Mouse (Mus musculus) limb, embryonic 15.5 days (tissue): ENCODE results near the gene Itpr3. TPM values are rescaled to one million over a fixed set of nuclear protein-coding genes. Genes with fewer than 3 reads are reported as not detected.
A peak's percentile ranks its signal among the peaks of the same experiment; 100 is the strongest.

Experiments used
- ATAC-seq: fragments of 200-750 bp; cut with Nextera tagmentation; 2 replicates; pipeline ENCODE4 v1.8.0; 2017; ENCODE audit warnings: low read depth, moderate TSS enrichment; ENCODE audit not compliant: insufficient number of reproducible peaks, low FRiP score, low TSS enrichment
- H3K27ac ChIP-seq: fragments of 300-500 bp; sonication (generic); 2 replicates; pipeline ENCODE4 v1.5.1; 2015; ENCODE audit warnings: moderate library complexity, mild to moderate bottlenecking, inconsistent platforms
- H3K27me3 ChIP-seq: fragments of 300-500 bp; sonication (generic); 2 replicates; pipeline ENCODE4 v1.6.1; 2015; ENCODE audit warnings: inconsistent platforms
- H3K36me3 ChIP-seq: fragments of 300-500 bp; sonication (generic); 2 replicates; pipeline ENCODE4 v1.6.1; 2015; ENCODE audit warnings: inconsistent platforms
- H3K4me1 ChIP-seq: fragments of 300-500 bp; sonication (generic); 2 replicates; pipeline ENCODE4 v1.6.1; 2015; ENCODE audit warnings: inconsistent platforms
- H3K4me2 ChIP-seq: fragments of 300-500 bp; sonication (generic); 2 replicates; pipeline ENCODE4 v1.6.1; 2015; ENCODE audit warnings: mild to moderate bottlenecking, inconsistent platforms
- H3K4me3 ChIP-seq: fragments of 300-500 bp; sonication (generic); 2 replicates; pipeline ENCODE4 v1.5.1; 2015; ENCODE audit warnings: mild to moderate bottlenecking, inconsistent platforms
- H3K9ac ChIP-seq: fragments of 300-500 bp; sonication (generic); 2 replicates; pipeline ENCODE4 v1.6.1; 2015; ENCODE audit warnings: inconsistent platforms
- H3K9me3 ChIP-seq: fragments of 300-500 bp; sonication (generic); 2 replicates; pipeline ENCODE4 v1.6.1; 2016; ENCODE audit warnings: inconsistent platforms
- WGBS: fragments of 180-500 bp; shearing (Covaris S2); methylation state at CpG from one replicate; pipeline ENCODE4 v1.1.7; 2015; 5-methylcytosine and 5-hydroxymethylcytosine counted together
- polyA plus RNA-seq: library from polyadenylated mRNA; unstranded; fragments of >200 nt; fragmentation: Nextera tagmentation; extraction: Ambion mirVana; gene quantifications from 2 replicates; pipeline ENCODE4 v1.2.1, GENCODE M21; 2015

Itpr3 gene
- polyA plus RNA-seq, 1 experiment from 2014 or later = 4.3 TPM

DNA sequence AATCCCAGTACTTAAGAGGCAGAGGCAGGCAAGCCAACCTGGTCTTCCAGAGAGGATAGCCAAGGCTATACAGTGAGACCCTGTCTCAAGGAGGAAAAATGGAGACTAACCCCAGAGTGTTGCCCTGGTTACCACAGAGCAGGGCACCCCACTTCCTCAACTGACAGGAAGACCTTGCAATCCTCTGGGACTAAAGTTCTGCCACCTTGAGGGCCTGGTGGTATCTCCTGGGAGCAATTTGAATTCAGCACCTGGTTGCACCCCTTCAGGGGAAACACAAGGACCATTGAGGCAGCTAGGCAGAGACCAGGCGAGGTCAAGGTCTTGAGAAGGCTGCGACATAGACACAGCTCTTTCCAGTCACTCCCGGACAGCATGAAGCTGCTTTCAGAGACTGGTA, 31.2 kb upstream of the Itpr3 start:
- H3K27me3 ChIP-seq = no peaks in the 10 kb centered on the region
- H3K9ac ChIP-seq = no peak overlapping the region
- no peak for ATAC-seq
- no peak overlapping the region for H3K4me3 ChIP-seq
- no peak overlapping the region for H3K27ac ChIP-seq
- peaks cover 15% of the 10 kb centered on the region for H3K4me1 ChIP-seq
- no peaks in the 10 kb centered on the region for H3K9me3 ChIP-seq
- peaks cover 51% of the 10 kb centered on the region for H3K36me3 ChIP-seq
- whole genome bisulfite sequencing = 93% methylated on average over 3 of the region's 3 CpGs
- H3K4me2 ChIP-seq = no peak overlapping the region

- H3K36me3 ChIP-seq = peaks cover 34% of the 10 kb centered on the region
- 0 out of 2 replicates have a peak, but pooled peaks have one; percentile 8 for ATAC-seq
- H3K4me1 ChIP-seq = peaks cover 18% of the 10 kb centered on the region
- H3K4me2 ChIP-seq = peak overlapping the region; percentile 82
- H3K27me3 ChIP-seq = no peaks in the 10 kb centered on the region
- WGBS = 20% methylated on average over 12 of the region's 12 CpGs
- no peaks in the 10 kb centered on the region for H3K9me3 ChIP-seq
- peak overlapping the region; percentile 68 for H3K4me3 ChIP-seq
- peak overlapping the region; percentile 86 for H3K9ac ChIP-seq
- peak overlapping the region; percentile 81 for H3K27ac ChIP-seq
Measured at GRCm38 (mm10) chr17:27027460-27028283, 29.4 kb upstream of the Itpr3 start.

DNA sequence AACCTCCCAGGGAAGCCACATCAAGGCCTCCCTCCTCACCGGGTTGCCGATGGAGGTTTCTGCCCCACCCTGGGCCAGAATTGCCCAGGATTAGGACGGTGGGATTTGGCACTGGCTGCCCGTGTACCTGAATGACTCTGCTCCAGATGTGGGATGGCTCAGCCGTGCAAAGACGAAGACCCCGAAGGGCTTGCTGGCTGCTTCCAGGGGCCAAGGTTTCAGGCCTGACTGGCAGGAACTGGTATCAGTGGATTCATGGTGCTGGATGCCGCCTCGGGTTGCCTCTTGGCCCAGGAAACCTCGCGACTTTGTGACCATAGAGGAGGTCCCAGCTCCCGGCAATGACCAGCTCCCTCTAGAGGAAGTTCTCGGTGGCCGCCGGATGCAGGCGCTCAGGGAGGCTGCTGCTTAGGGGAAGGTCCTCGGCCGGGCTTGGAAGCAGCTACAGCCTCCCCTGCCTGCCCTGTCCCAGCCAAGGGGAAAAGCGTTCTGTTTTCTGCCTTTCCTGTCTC, 28.8 kb upstream of the Itpr3 start:
- ATAC-seq = peak; percentile 79

DNA sequence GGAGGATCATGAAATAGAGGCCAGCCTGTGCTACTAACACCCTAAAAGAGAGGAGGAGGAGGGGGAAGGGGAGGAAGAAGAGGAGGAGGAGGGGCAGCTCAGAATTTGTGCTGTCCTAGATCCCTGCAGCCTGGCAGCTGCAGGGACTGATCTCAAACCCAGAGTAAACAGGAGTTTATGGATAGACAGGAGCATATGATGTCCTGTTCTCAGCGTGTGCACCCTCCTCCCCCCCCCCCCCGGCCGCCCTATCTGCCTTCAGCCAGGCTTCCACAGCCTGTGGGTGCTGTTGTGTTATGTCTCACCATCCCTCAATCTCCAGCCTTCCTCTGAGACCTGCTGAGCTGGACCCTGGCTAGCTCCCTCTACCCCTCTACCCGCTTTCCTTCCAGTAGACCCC, 28.2 kb upstream of the Itpr3 start, which contains the start of gene Bak1:
TSS of gene Bak1 (minus strand) at position 101 of the 400 bp plus-strand sequence.
- H3K27ac ChIP-seq = peak within 1 kb of the TSS; percentile 81
- WGBS = 46% methylated on average over 4 of the region's 4 CpGs
- no peak for ATAC-seq
- H3K4me3 ChIP-seq = peak within 1 kb of the TSS; percentile 68
- H3K4me1 ChIP-seq = peaks cover 23% of the 10 kb centered on the region
- no peaks in the 10 kb centered on the region for H3K9me3 ChIP-seq
- H3K36me3 ChIP-seq = peaks cover 25% of the 10 kb centered on the region
- peak within 1 kb of the TSS; percentile 82 for H3K4me2 ChIP-seq
- peak within 1 kb of the TSS; percentile 86 for H3K9ac ChIP-seq
- H3K27me3 ChIP-seq = no peaks in the 10 kb centered on the region

More for the DNA sequence above, 28.8 kb upstream of the Itpr3 start:
- peak overlapping the region; percentile 86 for H3K9ac ChIP-seq
- no peaks in the 10 kb centered on the region for H3K9me3 ChIP-seq
- peaks cover 23% of the 10 kb centered on the region for H3K4me1 ChIP-seq
- peak overlapping the region; percentile 68 for H3K4me3 ChIP-seq
- peak overlapping the region; percentile 82 for H3K4me2 ChIP-seq
- no peaks in the 10 kb centered on the region for H3K27me3 ChIP-seq
- peak overlapping the region; percentile 81 for H3K27ac ChIP-seq
- WGBS = 0% methylated on average over 19 of the region's 19 CpGs
- peaks cover 30% of the 10 kb centered on the region for H3K36me3 ChIP-seq

DNA sequence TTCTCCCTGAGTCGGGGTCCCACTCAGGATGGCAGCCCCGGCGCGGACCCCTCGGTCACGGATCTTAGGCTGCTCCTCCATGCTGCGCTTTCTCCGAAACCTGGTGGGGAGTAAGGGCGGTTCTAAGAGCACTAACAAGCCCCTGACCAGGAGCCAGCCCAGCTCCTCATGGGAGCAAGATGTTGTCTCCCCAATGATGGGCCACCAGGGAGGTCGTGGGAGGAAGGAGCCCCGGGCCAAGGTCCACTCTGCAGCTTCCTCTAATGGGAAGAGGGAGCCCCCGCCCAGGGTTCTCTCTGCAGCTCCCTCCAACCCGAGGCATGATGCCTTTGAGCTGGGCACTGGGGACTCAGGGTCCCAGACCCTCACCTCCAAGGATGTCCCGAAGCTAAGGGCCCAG, 27.7 kb upstream of the Itpr3 start:
- H3K27me3 ChIP-seq = no peaks in the 10 kb centered on the region
- H3K36me3 ChIP-seq = peaks cover 20% of the 10 kb centered on the region
- peaks cover 23% of the 10 kb centered on the region for H3K4me1 ChIP-seq
- no peak for ATAC-seq
- 84% methylated on average over 14 of the region's 14 CpGs for WGBS
- no peak overlapping the region for H3K4me2 ChIP-seq
- no peak overlapping the region for H3K27ac ChIP-seq
- no peak overlapping the region for H3K4me3 ChIP-seq
- H3K9me3 ChIP-seq = no peaks in the 10 kb centered on the region
- H3K9ac ChIP-seq = no peak overlapping the region

DNA sequence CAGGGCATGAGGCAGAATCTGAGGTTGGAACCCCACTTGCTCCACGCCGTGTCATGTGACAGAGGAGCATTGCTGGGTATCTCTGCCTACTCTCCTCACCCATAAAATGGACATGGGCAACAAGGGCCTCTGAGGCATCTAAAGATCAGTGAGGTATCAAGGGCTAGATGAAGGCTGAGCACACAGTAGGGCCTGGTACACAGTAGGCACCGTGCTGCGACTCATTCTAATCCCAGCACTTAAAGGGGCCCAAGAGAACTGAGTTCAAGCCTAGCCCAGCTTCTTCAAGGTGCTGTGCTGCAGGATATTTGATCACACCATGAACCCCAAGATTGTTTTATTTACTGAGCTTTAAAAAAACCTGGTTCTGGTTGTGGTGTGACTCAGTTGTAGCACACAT, 26.2 kb upstream of the Itpr3 start:
- Histone ChIP-seq H3K4me3 (no peak overlapping the region), H3K9me3 (no peaks in the 10 kb centered on the region), H3K27ac (no peak overlapping the region), H3K4me1 (peaks cover 25% of the 10 kb centered on the region), H3K36me3 (peaks cover 7% of the 10 kb centered on the region; the same call in 1 of the 2 replicates), H3K27me3 (no peaks in the 10 kb centered on the region), H3K9ac (no peak overlapping the region), H3K4me2 (no peak overlapping the region)
- 93% methylated on average over 4 of the region's 4 CpGs for WGBS
- ATAC-seq = no peak

GRCm38 (mm10) chr17:27032328-27032727, 24.8 kb upstream of the Itpr3 start:
- Histone ChIP-seq H3K9me3 (no peaks in the 10 kb centered on the region), H3K4me2 (no peak overlapping the region), H3K27ac (no peak overlapping the region), H3K4me1 (peaks cover 31% of the 10 kb centered on the region), H3K27me3 (no peaks in the 10 kb centered on the region), H3K9ac (no peak overlapping the region), H3K36me3 (no peaks in the 10 kb centered on the region), H3K4me3 (no peak overlapping the region)
- ATAC-seq = no peak
- 52% methylated on average over 7 of the region's 7 CpGs for WGBS

DNA sequence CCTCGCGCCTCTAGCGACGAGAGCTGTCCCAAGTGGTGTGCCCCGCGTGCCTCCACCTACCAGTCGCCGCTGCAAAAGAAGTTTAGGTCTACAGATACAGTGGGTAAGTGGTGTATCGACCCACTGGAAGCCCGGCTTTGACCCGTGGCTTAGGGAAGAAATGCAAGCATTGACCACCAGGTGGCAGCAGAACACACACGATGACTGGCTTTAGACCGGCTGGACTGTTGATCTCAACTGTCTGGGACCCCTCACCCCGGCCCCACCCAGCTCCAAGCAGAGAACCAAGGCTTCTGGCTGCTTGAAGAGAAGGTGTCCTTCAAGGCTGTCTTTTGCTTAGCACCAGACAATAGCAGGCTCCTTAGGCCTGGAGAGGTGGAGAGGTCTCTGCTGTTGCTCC, 24.2 kb upstream of the Itpr3 start:
- Histone ChIP-seq H3K36me3 (no peaks in the 10 kb centered on the region), H3K9me3 (no peaks in the 10 kb centered on the region), H3K4me1 (peaks cover 29% of the 10 kb centered on the region), H3K9ac (no peak overlapping the region), H3K27ac (no peak overlapping the region), H3K4me3 (no peak overlapping the region), H3K4me2 (no peak overlapping the region), H3K27me3 (no peaks in the 10 kb centered on the region)
- 2% methylated on average over 14 of the region's 14 CpGs for WGBS
- no peak for ATAC-seq

- Histone ChIP-seq H3K27me3 (no peaks in the 10 kb centered on the region), H3K9me3 (no peaks in the 10 kb centered on the region), H3K4me2 (no peak overlapping the region), H3K9ac (no peak overlapping the region), H3K4me1 (peaks cover 58% of the 10 kb centered on the region), H3K4me3 (no peak overlapping the region), H3K36me3 (no peaks in the 10 kb centered on the region), H3K27ac (peak overlapping the region; percentile 27)
- 75% methylated on average over 7 of the region's 7 CpGs for WGBS
- ATAC-seq = no peak
Measured at GRCm38 (mm10) chr17:27036465-27036864, 20.6 kb upstream of the Itpr3 start.

- Histone ChIP-seq H3K4me3 (no peak overlapping the region), H3K27ac (peak overlapping the region; percentile 44), H3K9ac (no peak overlapping the region), H3K36me3 (no peaks in the 10 kb centered on the region), H3K27me3 (no peaks in the 10 kb centered on the region), H3K4me1 (peaks cover 59% of the 10 kb centered on the region), H3K4me2 (peak overlapping the region; percentile 14; the same call in 1 of the 2 replicates), H3K9me3 (no peaks in the 10 kb centered on the region)
- ATAC-seq = 0 out of 2 replicates have a peak, but pooled peaks have one; percentile 17
- WGBS = 30% methylated on average over 18 of the region's 18 CpGs
Measured at GRCm38 (mm10) chr17:27038335-27039050, 18.6 kb upstream of the Itpr3 start.

GRCm38 (mm10) chr17:27039432-27040102, 17.5 kb upstream of the Itpr3 start:
- peaks cover 59% of the 10 kb centered on the region for H3K4me1 ChIP-seq
- no peak for ATAC-seq
- H3K36me3 ChIP-seq = no peaks in the 10 kb centered on the region
- H3K27me3 ChIP-seq = no peaks in the 10 kb centered on the region
- WGBS = 54% methylated on average over 10 of the region's 10 CpGs
- H3K9ac ChIP-seq = no peak overlapping the region
- peak overlapping the region; percentile 25; the same call in 1 of the 2 replicates for H3K4me2 ChIP-seq
- no peak overlapping the region for H3K4me3 ChIP-seq
- H3K9me3 ChIP-seq = no peaks in the 10 kb centered on the region
- H3K27ac ChIP-seq = peak overlapping the region; percentile 64
